Mouse (Mus musculus) hindbrain, embryonic 16.5 days (tissue): Measurements from ENCODE around the gene Gm21915. TPM values are rescaled to one million over a fixed set of nuclear protein-coding genes. Genes with fewer than 3 reads are reported as not detected.

Source experiments
- ATAC-seq: fragments of 200-750 bp; cut with Nextera tagmentation; 2 replicates; pipeline ENCODE4 v1.8.0; 2017; ENCODE audit warnings: moderate TSS enrichment, moderate library complexity
- H3K27ac ChIP-seq: fragments of 300-500 bp; sonication (generic); 2 replicates; pipeline ENCODE4 v1.5.1; 2014; ENCODE audit warnings: low read depth, mild to moderate bottlenecking, control low read depth, low read length, moderate library complexity
- H3K27me3 ChIP-seq: fragments of 300-500 bp; sonication (generic); replicated peaks from 2 replicates; pipeline ENCODE4 v1.6.1; 2014; ENCODE audit warnings: low read length; ENCODE audit not compliant: control insufficient read depth, insufficient read depth
- H3K36me3 ChIP-seq: fragments of 300-500 bp; sonication (generic); 2 replicates; pipeline ENCODE4 v1.6.1; 2014; ENCODE audit warnings: mild to moderate bottlenecking, low read length, moderate library complexity, mixed read lengths; ENCODE audit not compliant: control insufficient read depth, insufficient read depth
- H3K4me1 ChIP-seq: fragments of 300-500 bp; sonication (generic); 2 replicates; pipeline ENCODE4 v1.6.1; 2014; ENCODE audit warnings: low read depth, low read length; ENCODE audit not compliant: control insufficient read depth, insufficient read depth
- H3K4me2 ChIP-seq: fragments of 300-500 bp; sonication (generic); 2 replicates; pipeline ENCODE4 v1.6.1; 2014; ENCODE audit warnings: mild to moderate bottlenecking, low read length, control low read depth, moderate library complexity
- H3K4me3 ChIP-seq: fragments of 300-500 bp; sonication (generic); 2 replicates; pipeline ENCODE4 v1.5.1; 2014; ENCODE audit warnings: mild to moderate bottlenecking, low read length, control low read depth, moderate library complexity
- H3K9ac ChIP-seq: fragments of 300-500 bp; sonication (generic); 2 replicates; pipeline ENCODE4 v1.6.1; 2014; ENCODE audit warnings: low read depth, mild to moderate bottlenecking, control low read depth, low read length, moderate library complexity
- H3K9me3 ChIP-seq: fragments of 300-500 bp; sonication (generic); 2 replicates; pipeline ENCODE4 v1.6.1; 2014; ENCODE audit warnings: mild to moderate bottlenecking, low read length, moderate library complexity; ENCODE audit not compliant: control insufficient read depth
- WGBS: fragments of 180-500 bp; shearing (Covaris S2); extraction: QIAGEN DNeasy Blood & Tissue Kit; methylation state at CpG from one replicate; pipeline ENCODE4 v1.1.7; 2014; 5-methylcytosine and 5-hydroxymethylcytosine counted together
- polyA plus RNA-seq: library from polyadenylated mRNA; unstranded; fragments of >200 nt; fragmentation: Nextera tagmentation; extraction: Ambion mirVana; gene quantifications from 2 replicates; pipeline ENCODE4 v1.2.1, GENCODE M21; 2015

The Gm21915 gene
- polyA plus RNA-seq, 1 experiment from 2014 or later = not detected

GRCm38 (mm10) chr9:40686421-40686899 lies 16.0 kb downstream of the Gm21915 start:
- WGBS = under 1% methylated on average over 23 of the region's 23 CpGs
- peak overlapping the region; percentile 78 for H3K4me2 ChIP-seq
- peak; percentile 75 for ATAC-seq
- H3K4me3 ChIP-seq = peak overlapping the region; percentile 83
- H3K9me3 ChIP-seq = no peaks in the 10 kb centered on the region
- H3K27me3 ChIP-seq = no peaks in the 10 kb centered on the region
- H3K9ac ChIP-seq = peak overlapping the region; percentile 98
- peaks cover 12% of the 10 kb centered on the region for H3K4me1 ChIP-seq
- peak overlapping the region; percentile 95 for H3K27ac ChIP-seq
- H3K36me3 ChIP-seq = no peaks in the 10 kb centered on the region

DNA sequence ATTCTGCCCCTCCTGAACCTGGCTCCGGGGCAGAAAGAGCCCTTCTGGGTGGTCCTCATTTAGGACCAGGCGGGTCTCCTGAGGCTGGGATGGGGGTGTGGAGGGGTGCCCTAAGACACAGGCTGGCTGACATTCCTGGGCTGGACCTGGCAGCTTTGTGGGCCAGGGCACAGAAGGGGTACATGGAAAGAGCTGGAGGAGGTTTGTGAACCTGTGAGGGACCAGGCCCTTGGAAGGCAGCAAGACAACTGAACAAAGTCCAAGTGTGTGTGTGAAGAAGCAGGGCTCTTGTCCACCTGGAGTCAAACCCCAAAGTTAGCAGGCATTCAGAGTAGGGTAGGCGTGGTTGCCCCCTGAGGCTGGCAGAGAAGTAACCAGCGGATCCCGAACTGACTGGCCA lies 16.6 kb downstream of the Gm21915 start:
- Histone ChIP-seq H3K4me1 (peaks cover 12% of the 10 kb centered on the region), H3K9me3 (no peaks in the 10 kb centered on the region), H3K4me3 (peak overlapping the region; percentile 83), H3K4me2 (peak overlapping the region; percentile 78), H3K27me3 (no peaks in the 10 kb centered on the region), H3K9ac (peak overlapping the region; percentile 98), H3K36me3 (no peaks in the 10 kb centered on the region), H3K27ac (peak overlapping the region; percentile 95)
- 40% methylated on average over 5 of the region's 5 CpGs for WGBS
- 0 out of 2 replicates have a peak, but pooled peaks have one; percentile 3 for ATAC-seq

GRCm38 (mm10) chr9:40687553-40687952 lies 17.1 kb downstream of the Gm21915 start:
- WGBS = 39% methylated on average over 3 of the region's 3 CpGs
- Histone ChIP-seq H3K4me1 (peaks cover 12% of the 10 kb centered on the region), H3K27me3 (no peaks in the 10 kb centered on the region), H3K27ac (peak overlapping the region; percentile 95), H3K4me3 (peak overlapping the region; percentile 83), H3K9me3 (no peaks in the 10 kb centered on the region), H3K4me2 (peak overlapping the region; percentile 78), H3K36me3 (no peaks in the 10 kb centered on the region), H3K9ac (peak overlapping the region; percentile 98)
- no peak for ATAC-seq

- H3K4me1 ChIP-seq = peaks cover 30% of the 10 kb centered on the region
Observed at GRCm38 (mm10) chr9:40690511-40690910, 20.1 kb downstream of the Gm21915 start.

GRCm38 (mm10) chr9:40693026-40693425 lies 22.6 kb downstream of the Gm21915 start:
- Histone ChIP-seq H3K9ac (no peak overlapping the region), H3K36me3 (no peaks in the 10 kb centered on the region), H3K27me3 (no peaks in the 10 kb centered on the region), H3K9me3 (no peaks in the 10 kb centered on the region), H3K4me3 (no peak overlapping the region), H3K27ac (peak overlapping the region; percentile 48), H3K4me2 (no peak overlapping the region), H3K4me1 (peaks cover 24% of the 10 kb centered on the region)
- 23% methylated on average over 3 of the region's 3 CpGs for WGBS
- ATAC-seq = no peak

More at GRCm38 (mm10) chr9:40690511-40690910, 20.1 kb downstream of the Gm21915 start:
- H3K36me3 ChIP-seq = no peaks in the 10 kb centered on the region
- H3K27me3 ChIP-seq = no peaks in the 10 kb centered on the region
- 88% methylated on average over 7 of the region's 7 CpGs for WGBS
- no peak overlapping the region for H3K4me3 ChIP-seq
- no peak overlapping the region for H3K4me2 ChIP-seq
- H3K9ac ChIP-seq = no peak overlapping the region
- ATAC-seq = no peak
- H3K9me3 ChIP-seq = no peaks in the 10 kb centered on the region
- no peak overlapping the region for H3K27ac ChIP-seq

GRCm38 (mm10) chr9:40693768-40694167 lies 23.4 kb downstream of the Gm21915 start:
- Histone ChIP-seq H3K9ac (no peak overlapping the region), H3K9me3 (no peaks in the 10 kb centered on the region), H3K4me1 (peaks cover 17% of the 10 kb centered on the region), H3K4me2 (no peak overlapping the region), H3K4me3 (no peak overlapping the region), H3K27ac (peak overlapping the region; percentile 48), H3K27me3 (no peaks in the 10 kb centered on the region), H3K36me3 (no peaks in the 10 kb centered on the region)
- ATAC-seq = peak; percentile 55; the same call in 1 of the 2 replicates
- 24% methylated on average over 5 of the region's 5 CpGs for WGBS

- H3K4me3 ChIP-seq = no peak overlapping the region
- H3K9me3 ChIP-seq = no peaks in the 10 kb centered on the region
- ATAC-seq = peak; percentile 22; the same call in 1 of the 2 replicates
- H3K27ac ChIP-seq = peak overlapping the region; percentile 48; the same call in 1 of the 2 replicates
- H3K4me1 ChIP-seq = peaks cover 17% of the 10 kb centered on the region
- H3K36me3 ChIP-seq = no peaks in the 10 kb centered on the region
- no peak overlapping the region for H3K4me2 ChIP-seq
- no peaks in the 10 kb centered on the region for H3K27me3 ChIP-seq
- WGBS = 71% methylated on average over 12 of the region's 12 CpGs
- H3K9ac ChIP-seq = no peak overlapping the region
Observed at GRCm38 (mm10) chr9:40694284-40694683, 23.9 kb downstream of the Gm21915 start.

GRCm38 (mm10) chr9:40696086-40696485 lies 25.7 kb downstream of the Gm21915 start:
- Histone ChIP-seq H3K27me3 (no peaks in the 10 kb centered on the region), H3K4me3 (no peak overlapping the region)

GRCm38 (mm10) chr9:40699194-40699593 lies 28.8 kb downstream of the Gm21915 start:
- no peaks in the 10 kb centered on the region for H3K36me3 ChIP-seq
- no peak overlapping the region for H3K4me3 ChIP-seq
- H3K4me2 ChIP-seq = no peak overlapping the region
- no peaks in the 10 kb centered on the region for H3K27me3 ChIP-seq
- peaks cover 7% of the 10 kb centered on the region for H3K4me1 ChIP-seq
- no peak for ATAC-seq
- H3K9ac ChIP-seq = no peak overlapping the region
- WGBS = 96% methylated on average over 3 of the region's 3 CpGs
- no peak overlapping the region for H3K27ac ChIP-seq
- H3K9me3 ChIP-seq = no peaks in the 10 kb centered on the region

More at GRCm38 (mm10) chr9:40696086-40696485, 25.7 kb downstream of the Gm21915 start:
- no peak overlapping the region for H3K4me2 ChIP-seq
- H3K9ac ChIP-seq = no peak overlapping the region
- 92% methylated on average over 4 of the region's 4 CpGs for WGBS
- no peak for ATAC-seq
- no peaks in the 10 kb centered on the region for H3K36me3 ChIP-seq
- no peaks in the 10 kb centered on the region for H3K9me3 ChIP-seq
- H3K27ac ChIP-seq = no peak overlapping the region
- H3K4me1 ChIP-seq = peaks cover 17% of the 10 kb centered on the region
